Mouse (Mus musculus): ENCODE measurements around the gene Rgs8. TPM values are rescaled to one million over a fixed set of nuclear protein-coding genes. Genes with fewer than 3 reads are reported as not detected.

Rgs8 gene
- total and polyA plus RNA-seq, 3 experiments: not detected

DNA sequence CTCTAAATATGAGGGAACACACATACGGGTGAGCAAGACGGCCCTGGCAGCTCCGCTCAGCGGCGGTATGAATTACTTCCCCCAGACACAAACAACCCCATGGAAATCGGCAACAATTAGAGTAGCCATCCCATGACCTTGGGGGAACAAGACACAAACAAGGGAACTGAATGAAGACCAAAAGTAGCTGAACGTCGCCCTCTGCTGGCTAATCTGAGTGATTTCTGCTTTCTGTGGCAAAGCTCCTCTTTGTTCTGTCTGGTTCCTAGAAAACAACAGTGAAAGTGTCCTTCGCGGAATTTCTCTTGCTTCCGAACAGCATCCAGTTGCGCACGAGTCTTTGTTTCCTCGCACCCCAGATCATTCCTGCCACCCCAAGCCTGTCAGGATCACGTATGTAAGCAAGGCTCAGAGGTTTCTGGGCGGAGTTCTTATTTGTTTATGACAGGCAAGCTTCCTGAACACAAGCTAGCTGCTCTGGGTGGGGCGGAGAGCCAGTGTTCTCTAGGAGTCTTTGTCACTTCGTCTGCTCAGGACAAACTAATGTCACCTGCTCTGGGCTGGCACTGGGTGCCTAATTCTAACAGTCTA, 96.5 kb downstream of the Rgs8 start, which contains the start of gene Rnasel:
TSS of gene Rnasel (plus strand) at position 216 of the 591 bp plus-strand sequence.
- Histone ChIP-seq H3K4me3 (replicated peaks in 1 of 3; ENCODE audit: low read depth in 2 of 3, low read length in 2 of 3, poor library complexity in 1 of 3) (peak within 1 kb of the TSS; percentile 56 to 58 (median 57)), H3K4me2 (ENCODE audit: insufficient read depth, low read depth, poor library complexity, severe bottlenecking) (peak within 1 kb of the TSS; percentile 86), H3K79me2 (replicated peaks; ENCODE audit: control insufficient read depth, extremely low read depth, insufficient read depth, poor library complexity, severe bottlenecking) (no peaks in the 10 kb centered on the region), H3K4me1 (ENCODE audit: control insufficient read depth in 1 of 2, insufficient read depth in 2 of 2) (peaks cover 3 to 46% of the 10 kb centered on the region in 2 experiments; a peak in 3 of 4 replicates), H3K9ac (ENCODE audit: insufficient read depth, low read depth) (peak within 1 kb of the TSS; percentile 64), H3K36me3 (replicated peaks in 1 of 2; ENCODE audit: control insufficient read depth in 1 of 2, insufficient read depth in 1 of 2, low read length in 1 of 2) (peaks cover 4 to 9% of the 10 kb centered on the region in 2 experiments), H3K27ac (ENCODE audit: insufficient read depth, low read depth) (no peak within 1 kb of the TSS), H3K27me3 (replicated peaks) (no peaks in the 10 kb centered on the region), H3K9me3 (replicated peaks; ENCODE audit: low read length) (no peaks in the 10 kb centered on the region)
- peak; percentile 90 for DNase-seq (ENCODE audit: extremely low read depth)
- in situ Hi-C loops (cut with MboI; ENCODE audit: low pct_ligation_motif_present, low pct_unique_long_range_greater_than_20kb, low sequenced_read_pairs): loop anchor here (5.0 kb wide), 2 partner anchors 53 to 192 kb away; no protein-coding TSS in a partner anchor
- dilution Hi-C loops (cut with MboI; ENCODE audit: extremely low pct_ligation_motif_present, extremely low pct_unique_long_range_greater_than_20kb, low sequenced_read_pairs): no loop called here
- no peak for TF ChIP-seq E2F4 (IDR thresholded peaks at IDR 0.05; ENCODE audit: insufficient replicate concordance, low read depth, low read length)
- TF ChIP-seq UBTF (IDR thresholded peaks at IDR 0.05; ENCODE audit: low read depth, low read length): no peak
- peak; percentile 20; the same call in 1 of the 2 replicates for TF ChIP-seq HCFC1 (IDR thresholded peaks at IDR 0.05; ENCODE audit: low read depth, low read length)
- TF ChIP-seq MAFK (IDR thresholded peaks at IDR 0.05; ENCODE audit: insufficient replicate concordance, low read length): no peak
- peak; percentile 73 for TF ChIP-seq RAD21 (IDR thresholded peaks at IDR 0.05; ENCODE audit: low read depth, low read length)
- peak; percentile 63; the same call in 1 of the 2 replicates for TF ChIP-seq SIN3A (IDR thresholded peaks at IDR 0.05; ENCODE audit: low read length)
- TF ChIP-seq ZKSCAN1 (IDR thresholded peaks at IDR 0.05; ENCODE audit: borderline replicate concordance, low read depth, low read length): no peak
- no peak for TF ChIP-seq USF1 (IDR thresholded peaks at IDR 0.05; ENCODE audit: low read depth, low read length)
- no peak; the same call in 1 of the 2 replicates for TF ChIP-seq EP300 (IDR thresholded peaks at IDR 0.05; ENCODE audit: low read length)
- no peak for TF ChIP-seq ZMIZ1 (IDR thresholded peaks at IDR 0.05; ENCODE audit: low read depth, low read length)
- no peak for TF ChIP-seq NRF1 (IDR thresholded peaks at IDR 0.05; ENCODE audit: low read depth, low read length)
- no peak; the same call in 1 of the 2 replicates for TF ChIP-seq ETS1 (conservative IDR thresholded peaks at IDR 0.05; ENCODE audit: low read depth, low read length)
- peak; percentile 40 for TF ChIP-seq NELFE (IDR thresholded peaks at IDR 0.05; ENCODE audit: low read depth, low read length)
- no peak; the same call in 1 of the 2 replicates for TF ChIP-seq MAX (IDR thresholded peaks at IDR 0.05; ENCODE audit: low read length)
- TF ChIP-seq CTCF (conservative IDR thresholded peaks at IDR 0.05 in 1 of 2, IDR thresholded peaks at IDR 0.05 in 1 of 2; ENCODE audit: low read depth in 2 of 2, low read length in 2 of 2): peak; percentile 52 to 91
- no peak for TF ChIP-seq JUND (conservative IDR thresholded peaks at IDR 0.05; ENCODE audit: low read depth, low read length)
- no peak for TF ChIP-seq GABPA (IDR thresholded peaks at IDR 0.05; ENCODE audit: insufficient replicate concordance, low read depth, low read length)
- 0 out of 2 replicates have a peak, but pooled peaks have one; percentile 42 for TF ChIP-seq BHLHE40 (IDR thresholded peaks at IDR 0.05; ENCODE audit: low read depth, low read length)
- no peak; the same call in 1 of the 2 replicates for TF ChIP-seq MXI1 (IDR thresholded peaks at IDR 0.05; ENCODE audit: low read depth, low read length)
- TF ChIP-seq TBP (conservative IDR thresholded peaks at IDR 0.05; ENCODE audit: low read depth, low read length): no peak
- TF ChIP-seq MEF2A (IDR thresholded peaks at IDR 0.05; ENCODE audit: borderline replicate concordance, low read depth, low read length): no peak
- TF ChIP-seq ZNF384 (IDR thresholded peaks at IDR 0.05; ENCODE audit: low read depth, low read length): no peak
- TF ChIP-seq POLR2A (IDR thresholded peaks at IDR 0.05; ENCODE audit: low read depth, low read length): no peak
- TF ChIP-seq MYC (IDR thresholded peaks at IDR 0.05; ENCODE audit: low read depth, low read length): no peak
- TF ChIP-seq TCF12 (IDR thresholded peaks at IDR 0.05; ENCODE audit: low read depth, low read length): no peak
- no peak for TF ChIP-seq CHD2 (IDR thresholded peaks at IDR 0.05; ENCODE audit: low read length)
- no peak for TF ChIP-seq CHD1 (IDR thresholded peaks at IDR 0.05; ENCODE audit: low read depth, low read length)
- no peak for TF ChIP-seq JUN (IDR thresholded peaks at IDR 0.05; ENCODE audit: insufficient read depth, low read depth, low read length)
- TF ChIP-seq RCOR1 (conservative IDR thresholded peaks at IDR 0.05; ENCODE audit: low read depth, low read length): no peak
- TF ChIP-seq SMC3 (IDR thresholded peaks at IDR 0.05; ENCODE audit: low read depth, low read length): peak; percentile 81
- no peak for TF ChIP-seq IRF4 (IDR thresholded peaks at IDR 0.05; ENCODE audit: low read depth, low read length)
- no peak for TF ChIP-seq POLR2AphosphoS2 (IDR thresholded peaks at IDR 0.05; ENCODE audit: low read depth, low read length)
- TF ChIP-seq MAZ (IDR thresholded peaks at IDR 0.05; ENCODE audit: low read depth, low read length): peak; percentile 12; the same call in 1 of the 2 replicates
- no peak for TF ChIP-seq PAX5 (IDR thresholded peaks at IDR 0.05; ENCODE audit: low read length)
- no peak for TF ChIP-seq KAT2A (IDR thresholded peaks at IDR 0.05; ENCODE audit: insufficient replicate concordance, low read length)
- TF ChIP-seq ELF1 (IDR thresholded peaks at IDR 0.05; ENCODE audit: low read depth, low read length): peak; percentile 50
- no peak; the same call in 1 of the 2 replicates for TF ChIP-seq ZC3H11A (IDR thresholded peaks at IDR 0.05; ENCODE audit: low read depth, low read length)
- TF ChIP-seq USF2 (conservative IDR thresholded peaks at IDR 0.05; ENCODE audit: low read depth, low read length): no peak
